Mouse (Mus musculus): ENCODE data around the gene Prrt3.

DNA sequence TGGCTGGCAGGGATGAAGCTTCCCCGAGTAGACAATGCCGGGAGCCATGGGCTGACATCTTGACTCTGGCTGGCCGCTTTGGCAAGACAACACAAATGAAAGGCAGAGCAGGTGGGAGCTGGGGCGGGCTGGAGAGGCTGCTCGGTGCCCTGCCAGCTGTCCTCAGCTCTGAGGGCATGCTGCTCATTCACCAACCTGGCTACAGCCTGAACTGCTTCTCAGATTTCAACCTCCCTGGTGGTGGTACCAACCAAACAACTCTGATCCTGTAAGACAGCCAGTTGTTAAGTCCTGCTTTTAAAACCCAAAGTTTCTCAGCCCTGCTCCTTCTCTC lies 7.2 kb upstream of the Prrt3 start:
- TF ChIP-seq POLR2A (IDR thresholded peaks at IDR 0.05; ENCODE audit: insufficient read length, low read depth) (peak; percentile 34), MAX (IDR thresholded peaks at IDR 0.05; ENCODE audit: low read depth) (no peak), SRF (IDR thresholded peaks at IDR 0.05; ENCODE audit: control insufficient read depth, insufficient read length, low read depth) (no peak), USF1 (IDR thresholded peaks at IDR 0.05; ENCODE audit: low read depth) (no peak), E2F4 (IDR thresholded peaks at IDR 0.05; ENCODE audit: insufficient read depth) (no peak)
